Mouse (Mus musculus) lung, adult 2 months (tissue): ENCODE results near the gene Inppl1.

Source experiments
- CTCF ChIP-seq: fragments of 200-500 bp; IDR thresholded peaks from 2 replicates; pipeline ENCODE4 v1.5.1; 2011; ENCODE audit warnings: mild to moderate bottlenecking, low read length, control low read depth; ENCODE audit not compliant: insufficient read depth
- POLR2A ChIP-seq: fragments of 200-500 bp; IDR thresholded peaks from 2 replicates; pipeline ENCODE4 v1.6.1; 2011; ENCODE audit warnings: low read depth, mild to moderate bottlenecking, control low read depth, low read length, borderline replicate concordance; ENCODE audit errors: extremely low read depth

- no peak for TF ChIP-seq CTCF
- TF ChIP-seq POLR2A: no peak
Measured at GRCm38 (mm10) chr7:101777053-101777452, 61.0 kb downstream of the Inppl1 start.
